Mouse (Mus musculus) Muller cell, postnatal 12 days (primary cell): ENCODE results near the gene Fut2.
A peak's percentile ranks its signal among the peaks of the same experiment; 100 is the strongest.

Experiments used
- DNase-seq: peaks from one replicate; pipeline ENCODE4 v3.0.0-alpha.2; 2015; ENCODE audit errors: inconsistent ontology term

Fut2 gene

DNA sequence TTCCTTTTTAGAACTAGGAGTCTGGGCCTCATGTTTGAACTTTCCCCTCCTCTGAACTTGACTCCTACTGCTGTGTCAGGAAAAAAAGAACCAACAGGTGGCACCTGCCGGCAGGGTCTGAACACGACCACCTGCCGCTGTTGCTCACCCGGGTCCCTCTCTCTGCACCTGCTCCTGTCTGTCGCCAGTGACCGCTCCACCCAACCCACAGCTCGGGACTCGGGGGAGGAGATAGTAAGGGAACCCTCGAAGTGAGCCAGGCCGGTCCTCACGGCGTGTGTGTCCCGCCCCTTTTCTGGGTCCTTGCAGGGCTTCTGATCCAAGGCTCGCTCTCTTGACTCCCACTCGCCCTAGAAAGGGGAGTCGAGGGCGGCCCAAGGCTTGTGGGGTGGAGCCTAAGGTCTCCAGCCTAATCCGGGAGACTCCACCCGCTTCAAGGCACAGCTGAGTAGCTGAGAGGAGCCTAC, 26.6 kb downstream of the Fut2 start, which contains the start of gene Mamstr:
TSS of gene Mamstr (plus strand) at position 417 of the 467 bp plus-strand sequence.
- no peak for DNase-seq

GRCm38 (mm10) chr7:45638623-45639401, 27.4 kb downstream of the Fut2 start:
- peak; percentile 97 for DNase-seq

DNA sequence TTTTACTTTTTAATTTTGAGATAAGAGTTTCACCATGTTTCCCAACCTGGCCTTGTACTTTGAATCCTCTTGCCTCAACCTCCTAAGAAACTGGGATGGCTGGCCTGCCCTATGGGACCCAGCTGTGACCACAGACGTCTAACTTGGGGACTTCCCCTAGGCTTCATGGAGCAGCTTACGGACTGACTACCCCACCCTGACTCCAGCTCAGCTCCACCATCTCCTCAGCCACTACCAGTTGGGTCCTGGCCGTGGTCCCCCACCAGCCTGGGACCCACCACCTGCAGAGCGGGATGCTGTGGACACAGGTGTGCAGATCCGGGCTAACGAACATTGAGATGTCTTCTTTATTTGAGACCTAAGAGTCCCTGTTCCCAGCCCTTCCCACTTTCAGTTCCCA, 28.5 kb downstream of the Fut2 start:
- no peak for DNase-seq

DNA sequence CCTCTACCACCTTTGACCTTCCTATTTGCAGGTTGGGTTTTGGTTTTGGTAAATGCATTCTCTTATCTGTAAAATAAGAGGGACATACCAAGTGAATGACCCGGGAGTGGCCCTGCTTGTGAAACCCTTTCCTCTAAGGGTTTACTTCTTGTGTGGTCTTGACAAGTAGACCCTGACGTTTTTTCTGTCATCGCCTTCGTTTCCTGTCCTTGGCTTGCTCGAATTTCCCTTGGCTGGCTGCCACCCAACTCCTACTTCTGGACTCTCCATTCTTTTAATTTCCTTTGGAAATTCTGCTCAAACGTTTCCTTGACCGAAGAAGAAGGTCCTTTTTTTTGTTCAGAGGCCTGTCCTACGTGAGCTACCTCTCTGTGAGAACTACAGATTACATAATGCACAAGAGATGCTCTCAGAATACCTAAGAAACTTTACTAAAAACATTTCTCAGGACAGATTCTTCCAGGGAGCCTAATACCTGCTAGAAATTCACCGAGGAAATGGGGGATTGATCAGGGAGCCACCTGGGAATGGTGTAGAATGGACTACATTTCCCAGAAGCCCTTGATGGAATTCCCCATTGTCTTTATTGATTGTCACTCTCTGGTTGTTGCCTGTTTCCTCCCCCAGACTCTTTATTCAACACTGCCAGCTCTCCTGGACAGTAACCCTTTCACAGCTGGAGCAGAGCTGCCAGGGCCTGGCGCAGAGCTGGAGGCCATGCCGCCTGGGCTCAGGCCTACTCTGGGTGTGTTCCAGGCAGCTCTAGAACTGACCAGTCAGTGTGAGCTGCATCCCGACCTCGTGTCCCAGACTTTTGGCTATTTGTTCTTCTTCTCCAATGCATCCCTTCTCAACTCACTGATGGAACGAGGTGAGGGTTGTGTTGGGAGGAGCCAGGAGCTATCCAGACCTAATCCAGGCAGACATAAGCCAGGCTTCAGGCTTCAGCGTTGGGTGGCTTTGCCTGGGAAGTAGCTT, 30.2 kb downstream of the Fut2 start:
- DNase-seq = no peak

GRCm38 (mm10) chr7:45634946-45635681, 31.1 kb downstream of the Fut2 start:
- DNase-seq = no peak

GRCm38 (mm10) chr7:45632499-45632898, 33.7 kb downstream of the Fut2 start:
- peak; percentile 37 for DNase-seq

DNA sequence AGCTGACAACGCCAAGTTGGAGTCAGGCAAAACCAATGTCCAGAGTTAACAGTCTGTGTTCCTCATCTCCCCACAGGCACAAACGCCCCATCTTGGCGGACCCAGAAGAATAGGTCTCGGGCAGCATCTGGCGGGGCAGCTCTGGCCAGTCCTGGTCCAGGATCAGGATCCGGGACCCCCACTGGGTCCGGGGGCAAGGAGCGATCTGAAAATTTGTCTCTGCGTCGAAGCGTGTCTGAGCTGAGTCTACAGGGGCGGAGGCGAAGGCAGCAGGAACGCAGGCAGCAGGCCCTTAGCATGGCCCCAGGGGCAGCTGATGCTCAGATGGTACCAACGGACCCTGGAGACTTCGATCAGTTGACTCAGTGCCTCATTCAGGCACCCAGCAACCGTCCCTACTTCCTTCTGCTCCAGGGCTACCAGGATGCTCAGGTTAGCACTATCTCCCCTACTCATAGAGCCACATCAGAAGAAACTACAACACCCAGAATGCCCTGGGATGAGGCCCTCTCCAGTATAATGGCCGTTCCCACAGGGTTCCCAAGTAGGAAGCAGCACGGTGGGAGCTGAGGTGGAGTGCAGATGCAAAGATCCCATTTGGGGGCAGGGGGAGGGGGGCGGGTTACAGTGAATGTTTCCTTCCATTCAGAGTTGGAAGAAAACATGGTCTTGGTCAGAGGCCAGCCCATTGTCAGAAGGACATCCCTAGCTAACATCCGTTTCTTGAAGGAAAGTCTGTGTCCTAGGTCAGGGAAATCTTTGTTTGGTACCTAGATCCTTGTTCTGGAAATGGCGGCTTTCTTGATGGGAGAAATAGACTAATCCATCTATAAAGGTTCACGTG, 35.9 kb downstream of the Fut2 start:
- no peak for DNase-seq

DNA sequence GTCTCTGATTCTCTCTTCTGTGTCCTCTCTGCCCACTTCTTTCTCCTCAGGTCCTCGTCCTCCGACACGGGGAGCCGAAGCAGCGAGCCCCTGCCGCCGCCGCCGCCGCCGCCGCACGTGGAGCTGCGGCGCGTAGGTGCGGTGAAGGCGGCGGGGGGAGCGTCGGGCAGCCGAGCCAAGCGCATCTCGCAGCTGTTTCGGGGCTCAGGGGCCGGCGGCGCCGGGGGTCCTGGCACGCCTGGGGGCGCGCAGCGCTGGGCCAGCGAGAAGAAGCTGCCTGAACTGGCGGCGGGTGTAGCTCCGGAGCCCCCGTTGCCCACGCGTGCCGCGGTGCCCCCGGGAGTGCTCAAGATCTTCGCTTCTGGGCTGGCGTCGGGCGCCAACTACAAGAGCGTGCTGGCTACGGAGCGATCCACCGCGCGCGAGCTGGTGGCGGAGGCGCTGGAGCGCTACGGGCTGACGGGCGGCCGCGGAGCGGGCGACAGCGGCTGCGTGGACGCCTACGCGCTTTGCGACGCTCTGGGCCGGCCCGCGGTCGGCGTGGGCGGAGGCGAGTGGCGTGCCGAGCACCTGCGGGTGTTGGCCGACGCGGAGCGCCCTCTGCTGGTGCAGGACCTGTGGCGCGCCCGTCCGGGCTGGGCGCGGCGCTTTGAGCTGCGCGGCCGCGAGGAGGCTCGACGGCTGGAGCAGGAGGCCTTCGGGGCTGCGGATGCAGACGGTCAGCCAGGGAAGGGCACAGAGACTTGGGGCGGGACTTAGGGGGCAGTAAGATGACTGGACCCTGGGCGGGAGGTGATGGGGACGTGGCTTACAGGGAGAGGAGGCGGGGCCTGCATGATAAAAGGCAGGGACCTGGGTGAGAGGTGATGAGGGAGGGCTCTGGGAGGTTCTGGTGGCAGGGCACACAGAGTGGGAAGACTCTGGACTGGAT, 37.6 kb downstream of the Fut2 start:
- DNase-seq = peak; percentile 93

GRCm38 (mm10) chr7:45627261-45627660, 38.9 kb downstream of the Fut2 start, which contains the start of gene Rasip1:
Gene Rasip1 (plus strand): TSS chr7:45627488.
- DNase-seq = no peak

DNA sequence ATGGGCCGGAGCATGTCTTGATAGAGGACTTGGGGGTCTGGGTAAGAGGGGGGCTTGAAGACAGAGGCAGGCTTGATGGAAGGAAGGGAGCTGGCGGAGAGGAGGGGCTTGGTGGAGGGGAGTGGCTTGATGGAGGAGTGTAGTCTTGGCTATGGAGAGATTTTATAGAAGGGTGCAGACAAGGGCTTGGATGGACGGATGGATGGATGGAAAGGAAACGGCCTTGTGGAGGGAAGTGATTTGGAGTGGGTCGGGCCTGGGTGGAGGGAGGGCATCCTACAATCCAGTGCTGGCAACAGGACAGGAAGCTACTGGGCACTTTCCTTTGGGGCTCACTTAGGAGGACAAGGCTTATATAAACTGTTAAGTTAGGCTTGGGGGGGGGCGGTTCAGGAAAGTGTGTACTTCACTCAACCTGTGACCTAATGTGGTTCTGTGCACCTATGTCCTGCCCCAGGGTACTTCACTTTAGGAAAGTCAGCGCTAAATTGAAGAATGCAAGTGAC, 39.6 kb downstream of the Fut2 start:
- no peak for DNase-seq

DNA sequence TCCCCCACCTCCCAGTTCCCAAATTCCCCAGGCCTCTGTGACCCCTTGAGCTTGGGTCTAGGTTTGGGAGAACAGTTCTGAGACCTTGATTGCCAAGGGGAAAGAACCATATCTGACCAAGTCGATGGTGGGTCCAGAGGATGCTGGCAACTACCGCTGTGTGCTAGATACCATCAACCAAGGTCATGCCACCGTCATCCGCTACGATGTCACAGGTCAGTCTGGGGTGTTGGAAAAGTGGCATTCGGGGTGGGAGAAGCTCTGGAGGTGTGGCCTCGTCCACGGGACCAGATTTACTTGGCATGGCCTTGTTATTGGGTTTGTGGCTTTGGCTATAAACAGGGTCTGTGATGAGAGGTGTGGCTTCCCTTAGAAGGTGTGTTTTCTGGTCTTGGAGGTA, 40.7 kb downstream of the Fut2 start:
- no peak for DNase-seq

DNA sequence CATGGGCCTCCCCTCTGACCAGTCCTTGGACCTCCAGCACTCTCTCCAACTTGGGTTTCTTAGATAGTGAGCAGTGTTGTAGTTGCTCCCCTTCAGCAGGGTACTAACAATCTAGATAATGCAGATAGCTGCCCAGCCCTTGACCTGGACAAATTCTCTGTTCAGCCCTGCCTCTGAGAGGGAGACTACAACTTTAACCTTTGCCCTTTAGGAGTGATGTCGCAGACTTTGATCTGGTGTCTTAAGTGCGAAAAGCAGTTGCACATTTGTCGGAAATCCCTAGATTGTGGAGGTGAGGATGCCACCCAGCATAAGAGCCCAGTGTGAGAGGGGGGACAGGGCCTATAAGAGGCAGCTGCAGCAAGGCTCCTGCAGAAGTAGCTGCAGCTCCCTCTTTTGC, 41.5 kb downstream of the Fut2 start:
- no peak for DNase-seq

DNA sequence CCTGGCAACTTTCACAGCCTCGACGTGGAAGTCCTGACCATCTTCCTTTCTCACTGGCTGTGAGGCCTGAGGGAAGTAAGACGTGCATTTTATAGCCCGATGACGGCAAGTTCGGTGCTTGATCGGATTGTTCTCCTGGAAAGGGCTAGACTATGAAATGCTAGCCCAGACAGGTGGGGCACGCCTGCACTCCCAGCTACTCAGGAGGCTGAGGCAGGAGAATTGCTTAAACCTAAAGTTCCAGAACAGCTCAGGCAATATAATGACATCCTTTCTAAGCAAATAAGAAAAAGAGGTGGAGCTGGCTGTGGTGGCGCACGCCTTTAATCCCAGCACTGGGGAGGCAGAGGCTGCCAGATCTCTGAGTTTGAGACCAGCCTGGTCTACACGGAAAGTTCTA, 42.7 kb downstream of the Fut2 start:
- no peak for DNase-seq

DNA sequence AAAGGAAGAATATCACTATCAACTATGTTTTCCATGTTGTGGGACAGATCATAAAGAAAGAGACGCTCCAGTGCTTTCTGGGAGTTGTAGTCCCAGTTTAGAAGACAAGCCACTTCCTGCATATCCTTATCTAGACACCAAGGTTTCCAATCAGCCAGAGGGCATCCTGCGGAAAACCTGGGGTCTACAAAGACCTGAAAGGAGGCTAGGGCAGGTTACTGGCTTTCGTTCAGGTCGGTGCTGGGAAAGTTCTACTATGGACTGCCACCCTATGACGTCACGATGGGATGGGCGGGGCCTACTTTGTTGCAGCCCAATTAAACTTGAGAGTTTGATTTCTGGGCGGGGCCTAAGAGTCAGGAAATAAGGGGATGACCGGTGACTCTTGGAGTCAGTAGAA, 44.8 kb downstream of the Fut2 start, which contains the start of gene Izumo1:
TSS of gene Izumo1 (plus strand) at position 369 of the 400 bp plus-strand sequence.
- DNase-seq = no peak

- no peak for DNase-seq
Measured at GRCm38 (mm10) chr7:45619592-45619991, 46.6 kb downstream of the Fut2 start.

GRCm38 (mm10) chr7:45618316-45618715, 47.9 kb downstream of the Fut2 start:
- DNase-seq = no peak

DNA sequence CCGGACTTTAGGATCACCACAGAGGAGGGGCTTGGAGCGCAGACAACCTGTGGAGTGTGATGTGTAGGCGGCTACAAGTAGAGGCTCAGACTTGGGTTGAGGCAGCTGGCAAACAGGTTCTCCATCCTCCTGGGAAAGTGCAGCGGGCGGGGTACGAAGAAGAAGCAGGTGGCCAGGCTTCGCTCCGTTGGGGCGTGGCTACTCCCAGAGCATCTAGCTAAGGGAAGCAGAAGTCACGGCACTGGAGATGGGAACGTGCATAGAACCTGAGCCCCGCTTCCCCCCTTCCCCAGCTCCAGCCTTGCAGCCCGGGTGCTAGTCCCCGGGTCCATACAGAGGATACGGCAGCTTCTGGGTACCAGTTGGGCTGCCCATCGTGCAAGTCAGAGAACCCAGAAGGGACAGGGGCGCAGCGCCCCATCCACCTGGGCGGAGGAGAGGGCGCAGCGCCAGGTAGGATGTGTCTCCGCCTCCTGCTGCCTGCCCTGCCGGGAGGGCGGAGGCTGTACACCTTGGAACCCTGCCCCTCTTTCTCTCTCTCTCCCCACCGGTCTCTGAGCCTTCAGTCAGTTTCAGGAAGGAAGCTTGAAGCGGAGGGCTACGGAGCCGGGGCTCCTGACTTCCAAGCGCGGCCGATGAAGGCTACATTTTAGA, 49.0 kb downstream of the Fut2 start, which contains the start of gene Fut1:
TSS of gene Fut1 (plus strand) at position 248 of the 654 bp plus-strand sequence.
- DNase-seq = no peak

- peak; percentile 23 for DNase-seq
Measured at GRCm38 (mm10) chr7:45616277-45616676, 49.9 kb downstream of the Fut2 start.

GRCm38 (mm10) chr7:45609511-45609910, 56.7 kb downstream of the Fut2 start:
- DNase-seq = no peak
